Mouse (Mus musculus): ENCODE results near the gene Vcl. TPM values are rescaled to one million over a fixed set of nuclear protein-coding genes. Genes with fewer than 3 reads are reported as not detected.
A peak's percentile ranks its signal among the peaks of the same experiment; 100 is the strongest.

Vcl gene
- polyA plus RNA-seq, 1 experiment, result 31.7 TPM

- TF ChIP-seq CTCF (IDR thresholded peaks at IDR 0.05; ENCODE audit: extremely low read depth, insufficient read depth, low read length) (no peak), POLR2A (IDR thresholded peaks at IDR 0.05; ENCODE audit: extremely low read depth, insufficient read depth, low read length) (no peak)
These were observed 65.3 kb downstream of the Vcl start for GRCm38 (mm10) chr14:20994475-20994874.

GRCm38 (mm10) chr14:20995497-20995896, 66.3 kb downstream of the Vcl start:
- Histone ChIP-seq H3K4me1 (ENCODE audit: control insufficient read depth, insufficient read depth, low read length) (no peaks in the 10 kb centered on the region), H3K27ac (ENCODE audit: insufficient read depth, low read length) (no peak overlapping the region), H3K4me3 (ENCODE audit: insufficient read depth, low read length) (no peak overlapping the region)
- TF ChIP-seq POLR2A (IDR thresholded peaks at IDR 0.05; ENCODE audit: extremely low read depth, insufficient read depth, low read length) (no peak), CTCF (IDR thresholded peaks at IDR 0.05; ENCODE audit: extremely low read depth, insufficient read depth, low read length) (no peak)

More at GRCm38 (mm10) chr14:20994475-20994874, 65.3 kb downstream of the Vcl start:
- Histone ChIP-seq H3K4me3 (ENCODE audit: insufficient read depth, low read length) (no peak overlapping the region), H3K27ac (ENCODE audit: insufficient read depth, low read length) (no peak overlapping the region), H3K4me1 (ENCODE audit: control insufficient read depth, insufficient read depth, low read length) (no peaks in the 10 kb centered on the region)

GRCm38 (mm10) chr14:20996361-20996760, 67.2 kb downstream of the Vcl start:
- Histone ChIP-seq H3K27ac (ENCODE audit: insufficient read depth, low read length) (no peak overlapping the region), H3K4me1 (ENCODE audit: control insufficient read depth, insufficient read depth, low read length) (no peaks in the 10 kb centered on the region), H3K4me3 (ENCODE audit: insufficient read depth, low read length) (no peak overlapping the region)
- TF ChIP-seq POLR2A (IDR thresholded peaks at IDR 0.05; ENCODE audit: extremely low read depth, insufficient read depth, low read length) (no peak), CTCF (IDR thresholded peaks at IDR 0.05; ENCODE audit: extremely low read depth, insufficient read depth, low read length) (no peak)

- Histone ChIP-seq H3K4me1 (ENCODE audit: control insufficient read depth, insufficient read depth, low read length) (no peaks in the 10 kb centered on the region), H3K4me3 (ENCODE audit: insufficient read depth, low read length) (no peak overlapping the region), H3K27ac (ENCODE audit: insufficient read depth, low read length) (no peak overlapping the region)
- TF ChIP-seq CTCF (IDR thresholded peaks at IDR 0.05; ENCODE audit: extremely low read depth, insufficient read depth, low read length) (no peak), POLR2A (IDR thresholded peaks at IDR 0.05; ENCODE audit: extremely low read depth, insufficient read depth, low read length) (no peak)
These were observed 68.3 kb downstream of the Vcl start for GRCm38 (mm10) chr14:20997548-20997947.

- no peak overlapping the region for H3K27ac ChIP-seq (ENCODE audit: insufficient read depth, low read length)
- TF ChIP-seq CTCF (IDR thresholded peaks at IDR 0.05; ENCODE audit: extremely low read depth, insufficient read depth, low read length), result no peak
- H3K4me3 ChIP-seq (ENCODE audit: insufficient read depth, low read length), result no peak overlapping the region
- H3K4me1 ChIP-seq (ENCODE audit: control insufficient read depth, insufficient read depth, low read length), result no peaks in the 10 kb centered on the region
These were observed 70.4 kb downstream of the Vcl start for GRCm38 (mm10) chr14:20999617-21000016.

- Histone ChIP-seq H3K4me3 (ENCODE audit: insufficient read depth, low read length) (no peak overlapping the region), H3K4me1 (ENCODE audit: control insufficient read depth, insufficient read depth, low read length) (no peaks in the 10 kb centered on the region), H3K27ac (ENCODE audit: insufficient read depth, low read length) (no peak overlapping the region)
- TF ChIP-seq POLR2A (IDR thresholded peaks at IDR 0.05; ENCODE audit: extremely low read depth, insufficient read depth, low read length), result no peak
- no peak for TF ChIP-seq CTCF (IDR thresholded peaks at IDR 0.05; ENCODE audit: extremely low read depth, insufficient read depth, low read length)
These were observed 84.7 kb downstream of the Vcl start for GRCm38 (mm10) chr14:21013800-21014334.

GRCm38 (mm10) chr14:21017871-21018270, 88.7 kb downstream of the Vcl start:
- no peak overlapping the region for H3K27ac ChIP-seq (ENCODE audit: insufficient read depth, low read length)
- TF ChIP-seq CTCF (IDR thresholded peaks at IDR 0.05; ENCODE audit: extremely low read depth, insufficient read depth, low read length) (no peak), POLR2A (IDR thresholded peaks at IDR 0.05; ENCODE audit: extremely low read depth, insufficient read depth, low read length) (no peak)
- no peak overlapping the region for H3K4me3 ChIP-seq (ENCODE audit: insufficient read depth, low read length)
- H3K4me1 ChIP-seq (ENCODE audit: control insufficient read depth, insufficient read depth, low read length), result no peaks in the 10 kb centered on the region; the same call in 1 of the 2 replicates

- no peak overlapping the region for H3K4me3 ChIP-seq (ENCODE audit: insufficient read depth, low read length)
- peak; percentile 57 for TF ChIP-seq CTCF (IDR thresholded peaks at IDR 0.05; ENCODE audit: extremely low read depth, insufficient read depth, low read length)
- TF ChIP-seq POLR2A (IDR thresholded peaks at IDR 0.05; ENCODE audit: extremely low read depth, insufficient read depth, low read length), result no peak
- H3K4me1 ChIP-seq (ENCODE audit: control insufficient read depth, insufficient read depth, low read length), result no peaks in the 10 kb centered on the region; the same call in 1 of the 2 replicates
- H3K27ac ChIP-seq (ENCODE audit: insufficient read depth, low read length), result peak overlapping the region; percentile 72; the same call in 1 of the 2 replicates
These were observed 89.8 kb downstream of the Vcl start for GRCm38 (mm10) chr14:21018977-21019376.

- Histone ChIP-seq H3K4me3 (ENCODE audit: insufficient read depth, low read length) (no peak overlapping the region), H3K27ac (ENCODE audit: insufficient read depth, low read length) (no peak overlapping the region), H3K4me1 (ENCODE audit: control insufficient read depth, insufficient read depth, low read length) (no peaks in the 10 kb centered on the region; the same call in 1 of the 2 replicates)
- TF ChIP-seq CTCF (IDR thresholded peaks at IDR 0.05; ENCODE audit: extremely low read depth, insufficient read depth, low read length), result no peak
- TF ChIP-seq POLR2A (IDR thresholded peaks at IDR 0.05; ENCODE audit: extremely low read depth, insufficient read depth, low read length), result no peak
These were observed 91.2 kb downstream of the Vcl start for GRCm38 (mm10) chr14:21020435-21020834.

GRCm38 (mm10) chr14:21027542-21027941, 98.3 kb downstream of the Vcl start:
- no peak overlapping the region for H3K27ac ChIP-seq (ENCODE audit: insufficient read depth, low read length)
- no peak overlapping the region for H3K4me3 ChIP-seq (ENCODE audit: insufficient read depth, low read length)
- TF ChIP-seq CTCF (IDR thresholded peaks at IDR 0.05; ENCODE audit: extremely low read depth, insufficient read depth, low read length), result no peak
- 0 out of 2 replicates have a peak, but pooled peaks have one; percentile 15 for TF ChIP-seq POLR2A (IDR thresholded peaks at IDR 0.05; ENCODE audit: extremely low read depth, insufficient read depth, low read length)

More at GRCm38 (mm10) chr14:21027542-21027941, 98.3 kb downstream of the Vcl start:
- peaks cover 2% of the 10 kb centered on the region; the same call in 1 of the 2 replicates for H3K4me1 ChIP-seq (ENCODE audit: control insufficient read depth, insufficient read depth, low read length)

Measured in cortical plate, adult 2 months (tissue).